Mouse (Mus musculus) midbrain, embryonic 13.5 days (tissue): Measurements from ENCODE around the gene Smc6. TPM values are rescaled to one million over a fixed set of nuclear protein-coding genes. Genes with fewer than 3 reads are reported as not detected.

Source experiments
- ATAC-seq: fragments of 200-750 bp; cut with Nextera tagmentation; 2 replicates; pipeline ENCODE4 v1.8.0; 2017; ENCODE audit warnings: mild to moderate bottlenecking, moderate TSS enrichment, moderate library complexity
- H3K27ac ChIP-seq: fragments of 300-500 bp; sonication (generic); 2 replicates; pipeline ENCODE4 v1.5.1; 2015; ENCODE audit warnings: inconsistent platforms, mild to moderate bottlenecking, moderate library complexity
- H3K27me3 ChIP-seq: fragments of 300-500 bp; sonication (generic); 2 replicates; pipeline ENCODE4 v1.6.1; 2015; ENCODE audit warnings: mild to moderate bottlenecking, inconsistent platforms
- H3K36me3 ChIP-seq: fragments of 300-500 bp; sonication (generic); 2 replicates; pipeline ENCODE4 v1.6.1; 2015; ENCODE audit warnings: mild to moderate bottlenecking, inconsistent platforms
- H3K4me1 ChIP-seq: fragments of 300-500 bp; sonication (generic); replicated peaks from 2 replicates; pipeline ENCODE4 v1.6.1; 2015; ENCODE audit warnings: inconsistent platforms
- H3K4me2 ChIP-seq: fragments of 300-500 bp; sonication (generic); replicated peaks from 2 replicates; pipeline ENCODE4 v1.6.1; 2015; ENCODE audit warnings: moderate library complexity, mild to moderate bottlenecking, inconsistent platforms
- H3K4me3 ChIP-seq: fragments of 300-500 bp; sonication (generic); replicated peaks from 2 replicates; pipeline ENCODE4 v1.5.1; 2015; ENCODE audit warnings: mild to moderate bottlenecking, inconsistent platforms
- H3K9ac ChIP-seq: fragments of 300-500 bp; sonication (generic); replicated peaks from 2 replicates; pipeline ENCODE4 v1.6.1; 2015; ENCODE audit warnings: mild to moderate bottlenecking, inconsistent platforms
- H3K9me3 ChIP-seq: fragments of 300-500 bp; sonication (generic); 2 replicates; pipeline ENCODE4 v1.6.1; 2016; ENCODE audit warnings: mild to moderate bottlenecking, inconsistent platforms
- WGBS: fragments of 180-500 bp; shearing (Covaris S2); methylation state at CpG from one replicate; pipeline ENCODE4 v1.1.7; 2015; 5-methylcytosine and 5-hydroxymethylcytosine counted together
- microRNA-seq: library from miRNA; unstranded; fragments of <30 nt; microRNA quantifications from one replicate; pipeline ENCODE4, GENCODE M21; 2016
- polyA plus RNA-seq: library from polyadenylated mRNA; unstranded; fragments of >200 nt; fragmentation: Nextera tagmentation; extraction: Ambion mirVana; gene quantifications from 2 replicates; pipeline ENCODE4 v1.2.1, GENCODE M21; 2015

Gene Smc6
- polyA plus RNA-seq, 1 experiment from 2014 or later = 126 TPM

DNA sequence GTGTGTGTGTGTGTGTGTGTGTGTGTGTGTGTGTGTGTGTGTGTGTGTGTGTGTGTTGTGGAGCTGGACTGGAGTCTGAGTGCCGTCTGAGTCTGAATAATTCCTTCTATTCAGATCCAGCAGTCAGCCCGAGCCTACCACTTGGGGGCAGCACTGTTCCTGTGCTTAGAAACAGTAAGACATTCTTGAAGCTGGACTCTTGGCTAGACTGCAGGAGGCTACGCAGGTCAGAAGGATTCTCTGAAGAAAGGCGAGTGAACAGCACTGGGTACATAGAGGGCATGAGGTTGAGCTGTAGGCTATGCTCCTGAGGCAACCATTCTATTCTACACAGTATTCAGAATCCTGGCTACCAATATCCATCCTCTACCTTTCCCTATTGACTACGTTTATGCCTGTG is 85.2 kb downstream of the Smc6 start:
- no peaks in the 10 kb centered on the region for H3K27me3 ChIP-seq

DNA sequence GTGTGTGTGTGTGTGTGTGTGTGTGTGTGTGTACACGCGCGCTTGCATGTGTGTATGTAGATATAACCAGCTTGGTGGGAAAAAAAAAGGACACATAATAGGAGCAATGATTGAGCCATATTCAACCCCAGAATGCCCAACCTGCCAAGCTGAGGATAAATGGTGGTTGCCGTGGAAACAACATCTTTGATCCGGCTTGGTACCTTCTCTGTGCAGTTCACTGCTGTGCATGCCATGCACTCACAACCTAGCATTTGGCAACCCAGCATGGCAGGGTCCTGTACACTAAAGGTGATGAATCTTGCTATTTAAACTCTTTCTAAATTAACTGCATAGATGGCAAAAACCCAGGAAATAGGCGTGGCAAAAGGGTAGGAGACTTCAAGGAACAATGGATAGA is 96.7 kb downstream of the Smc6 start:
- peak; percentile 53; the same call in 1 of the 2 replicates for ATAC-seq
- Histone ChIP-seq H3K9me3 (no peaks in the 10 kb centered on the region), H3K27me3 (no peaks in the 10 kb centered on the region), H3K9ac (no peak overlapping the region), H3K4me1 (no peaks in the 10 kb centered on the region), H3K4me2 (no peak overlapping the region), H3K4me3 (no peak overlapping the region), H3K36me3 (no peaks in the 10 kb centered on the region), H3K27ac (no peak overlapping the region)
- 83% methylated on average over 6 of the region's 6 CpGs for WGBS

More for the DNA sequence above, 85.2 kb downstream of the Smc6 start:
- Histone ChIP-seq H3K9ac (no peak overlapping the region), H3K4me1 (0 out of 2 replicates have a peak, but pooled peaks cover 7% of the 10 kb centered on the region), H3K4me3 (no peak overlapping the region), H3K27ac (no peak overlapping the region), H3K4me2 (no peak overlapping the region), H3K36me3 (no peaks in the 10 kb centered on the region), H3K9me3 (no peaks in the 10 kb centered on the region)
- 39% methylated on average over 5 of the region's 5 CpGs for WGBS
- peak; percentile 73 for ATAC-seq

DNA sequence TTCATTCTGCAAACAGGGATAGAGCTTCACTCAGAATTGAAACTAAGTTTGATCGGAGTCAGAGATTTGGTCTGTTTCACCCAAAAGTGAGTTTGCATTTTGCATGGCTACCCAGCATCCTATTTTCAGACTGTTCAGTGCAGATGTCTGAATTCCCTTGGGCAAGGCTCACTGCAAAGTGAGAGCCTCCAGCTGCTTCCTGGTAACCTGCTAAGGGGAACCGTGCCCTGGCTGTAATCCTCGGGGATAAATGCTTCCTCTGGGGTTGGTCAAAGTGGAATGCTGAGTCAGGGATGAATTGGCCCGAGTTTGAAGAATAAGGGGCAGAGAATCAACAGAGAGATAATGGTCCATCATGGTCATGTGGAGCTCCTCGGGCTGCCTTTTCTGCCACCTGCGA is 99.2 kb downstream of the Smc6 start:
- no peak for ATAC-seq

DNA sequence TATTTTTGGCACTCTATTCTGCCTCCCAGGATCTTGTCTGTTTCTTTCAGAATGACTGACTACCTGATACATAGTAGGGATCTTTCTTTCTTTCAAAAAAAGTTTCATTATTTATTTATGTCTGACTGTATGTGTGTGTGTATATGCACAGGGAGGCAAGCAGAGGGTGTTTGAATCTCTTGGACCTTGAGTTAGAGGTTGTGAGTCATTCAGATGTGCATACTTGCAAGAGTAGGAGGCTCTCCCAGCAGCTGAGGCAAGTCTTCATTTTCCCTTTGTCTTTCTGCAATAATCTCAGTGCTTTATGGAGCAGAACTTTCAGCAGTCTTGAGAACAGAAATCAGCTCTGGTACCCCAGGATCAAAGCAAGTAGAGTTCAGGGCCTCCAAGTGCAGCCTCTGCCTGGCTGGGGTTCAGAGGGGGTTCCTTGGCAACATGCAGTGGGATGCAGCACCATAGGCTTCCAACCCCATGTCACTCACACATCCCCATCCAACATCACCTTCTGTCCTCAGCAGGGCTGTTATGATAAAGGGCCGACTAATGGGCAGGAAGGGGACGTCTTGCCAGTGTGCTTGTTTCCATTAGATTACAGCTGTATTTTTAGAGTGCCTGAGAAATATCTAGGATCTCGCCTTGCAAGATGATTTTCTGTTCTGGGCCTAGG is 101.5 kb downstream of the Smc6 start:
- 85% methylated on average over 3 of the region's 3 CpGs for WGBS
- ATAC-seq = no peak
- Histone ChIP-seq H3K4me3 (no peak overlapping the region), H3K4me1 (peaks cover 5% of the 10 kb centered on the region; the same call in 1 of the 2 replicates), H3K9ac (no peak overlapping the region), H3K27ac (no peak overlapping the region), H3K36me3 (no peaks in the 10 kb centered on the region), H3K9me3 (no peaks in the 10 kb centered on the region), H3K4me2 (no peak overlapping the region), H3K27me3 (no peaks in the 10 kb centered on the region)

More for the DNA sequence above, 99.2 kb downstream of the Smc6 start:
- WGBS = 60% methylated on average over 6 of the region's 6 CpGs
- H3K27me3 ChIP-seq = no peaks in the 10 kb centered on the region
- H3K4me3 ChIP-seq = no peak overlapping the region
- no peak overlapping the region for H3K4me2 ChIP-seq
- no peaks in the 10 kb centered on the region for H3K36me3 ChIP-seq
- H3K9ac ChIP-seq = no peak overlapping the region
- 0 out of 2 replicates have a peak, but pooled peaks cover under 1% of the 10 kb centered on the region for H3K4me1 ChIP-seq
- H3K27ac ChIP-seq = no peak overlapping the region
- no peaks in the 10 kb centered on the region for H3K9me3 ChIP-seq

Small RNAs within 50 kb of the gene (microRNA-seq; reads per million reads assigned to microRNA genes)
- gene Mir7675 = 0.62 reads per million

Other genes with a start within 250 kb of the Smc6 start
- 0.22 and 0.46 TPM in 2 replicates for gene Kcns3, start 114.8 kb upstream of the Smc6 start, polyA plus RNA-seq
- gene Msgn1, start 56.9 kb upstream of the Smc6 start, polyA plus RNA-seq = not detected in 2 replicates
- gene Gen1, start 85 bp upstream of the Smc6 start, polyA plus RNA-seq = 5.2 and 6.4 TPM in 2 replicates
- 16.9 and 19.9 TPM in 2 replicates for gene Vsnl1, start 170.7 kb downstream of the Smc6 start, polyA plus RNA-seq
- 0.17 and 0.49 TPM in 2 replicates for gene Rad51ap2, start 190.2 kb downstream of the Smc6 start, polyA plus RNA-seq